In the genomic region with DNA sequence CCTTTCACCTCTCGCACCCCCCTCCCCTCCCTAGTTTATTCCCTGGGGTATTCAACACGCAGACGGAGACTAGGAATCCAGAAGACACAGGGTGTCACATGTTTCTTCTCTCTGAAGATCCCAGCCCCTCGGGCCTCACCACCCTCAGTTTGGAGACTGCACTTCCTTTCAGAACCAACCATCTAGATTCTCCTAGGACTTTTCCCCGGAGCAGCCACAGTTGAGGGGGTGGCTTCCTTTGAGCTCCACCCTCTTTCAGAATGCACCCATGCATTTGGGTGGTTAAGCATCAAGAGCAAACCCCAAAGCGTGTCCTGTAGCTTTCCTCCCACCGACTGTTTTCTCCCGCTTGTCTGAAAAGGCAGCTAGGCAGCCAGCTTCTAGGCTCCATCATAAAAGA, we compare ENCODE assay signal across 8 mouse cellular contexts. TPM values are rescaled to one million over a fixed set of nuclear protein-coding genes. Genes with fewer than 3 reads are reported as not detected.
DNase-seq lines count a peak whose midpoint lies in the region; ATAC-seq lines count a peak whose summit lies in the region.

No protein-coding gene starts in this region.

- H3K27ac ChIP-seq in embryonic facial prominence, embryonic 14.5 days (replicated peaks; ENCODE audit: low read depth, low read length), result no peak overlapping the region

- H3K9me3 ChIP-seq in embryonic facial prominence, embryonic 14.5 days (ENCODE audit: control insufficient read depth, low read length), result no peaks in the 10 kb centered on the region

- peak overlapping the region; percentile 68; the same call in 1 of the 2 replicates for H3K4me3 ChIP-seq in embryonic facial prominence, embryonic 14.5 days (ENCODE audit: low read depth, low read length)

- H3K9ac ChIP-seq in embryonic facial prominence, embryonic 14.5 days (ENCODE audit: low read depth, low read length), result peak overlapping the region; percentile 75; the same call in 1 of the 2 replicates

- H3K27me3 ChIP-seq in embryonic facial prominence, embryonic 14.5 days (replicated peaks; ENCODE audit: control insufficient read depth, insufficient read depth, low read length), result peaks cover 82% of the 10 kb centered on the region

- WGBS in embryonic facial prominence, embryonic 14.5 days, result 9% methylated on average over 8 of the region's 8 CpGs

- peaks cover 8% of the 10 kb centered on the region for H3K4me1 ChIP-seq in embryonic facial prominence, embryonic 14.5 days (ENCODE audit: control insufficient read depth, insufficient read depth, low read length)

- peak overlapping the region; percentile 99 for H3K4me2 ChIP-seq in embryonic facial prominence, embryonic 14.5 days (ENCODE audit: low read depth, low read length)

- intact Hi-C loops in left cerebral cortex, postnatal 4 days (cut with DNase I), result no loop called here

- DNase-seq in left cerebral cortex, adult 11 months (ENCODE audit: low spot score), result peak; percentile 53
- DNase-seq in left cerebral cortex, postnatal 4 days, result no peak
- DNase-seq in embryonic facial prominence, embryonic 14.5 days (ENCODE audit: low spot score), result no peak
- DNase-seq in left cerebral cortex, adult 18-20 months (ENCODE audit: low spot score in 2 of 2), result peak; percentile 48 to 70
- peak; percentile 74 to 80 for DNase-seq in right cerebral cortex, postnatal 10 days (ENCODE audit: low spot score in 2 of 2)
- DNase-seq in urinary bladder, adult 18-20 months (ENCODE audit: low spot score in 2 of 2), result no peak
- DNase-seq in T-cell, adult 2 months (ENCODE audit: low spot score), result no peak
- DNase-seq in embryo, embryonic 9.5 days (ENCODE audit: extremely low spot score), result no peak

- H3K36me3 ChIP-seq in embryonic facial prominence, embryonic 14.5 days (ENCODE audit: control insufficient read depth, insufficient read depth, low read length), result no peaks in the 10 kb centered on the region

- no peak for ATAC-seq in embryonic facial prominence, embryonic 14.5 days (ENCODE audit: low read depth)

RNA-seq across cellular contexts. Expression of a gene that starts 1.6 kb away (rescaled TPM):
- 10 to 100 TPM; 89.1 to 97.3 TPM for total RNA-seq in left cerebral cortex, postnatal 4 days (2021)
- 5.0 and 7.2 TPM in 2 replicates for polyA plus RNA-seq in embryonic facial prominence, embryonic 14.5 days (2014; fragmentation: Nextera tagmentation; extraction: Ambion mirVana)
- 100 to 1,000 TPM; 194 to 195 TPM for total RNA-seq in left cerebral cortex, adult 18-20 months (2021)

RNA-seq across cellular contexts. Expression of a gene that starts 10.9 kb away (rescaled TPM):
- total RNA-seq in left cerebral cortex, postnatal 4 days (2021), result 10 to 100 TPM; 51.8 to 56.1 TPM
- polyA plus RNA-seq in embryonic facial prominence, embryonic 14.5 days (2014; fragmentation: Nextera tagmentation; extraction: Ambion mirVana), result 10.4 and 11.9 TPM in 2 replicates
- total RNA-seq in left cerebral cortex, adult 18-20 months (2021), result 10 to 100 TPM; 45.9 to 47.6 TPM

RNA-seq across cellular contexts. Expression of a gene that starts 32.7 kb away (rescaled TPM):
- 10 to 100 TPM; 67.8 to 72.6 TPM for total RNA-seq in left cerebral cortex, postnatal 4 days (2021)
- 138 and 141 TPM in 2 replicates for polyA plus RNA-seq in embryonic facial prominence, embryonic 14.5 days (2014; fragmentation: Nextera tagmentation; extraction: Ambion mirVana)
- 100 to 1,000 TPM; 168 TPM for total RNA-seq in left cerebral cortex, adult 18-20 months (2021)

RNA-seq across cellular contexts. Expression of a gene that starts 41.5 kb away (rescaled TPM):
- total RNA-seq in left cerebral cortex, postnatal 4 days (2021), result 10 to 100 TPM; 67.4 to 72.0 TPM
- polyA plus RNA-seq in embryonic facial prominence, embryonic 14.5 days (2014; fragmentation: Nextera tagmentation; extraction: Ambion mirVana), result 99.0 and 112 TPM in 2 replicates
- 10 to 100 TPM; 50.7 to 51.1 TPM for total RNA-seq in left cerebral cortex, adult 18-20 months (2021)

RNA-seq across cellular contexts. Expression of a gene that starts 51.4 kb away (rescaled TPM):
- total RNA-seq in left cerebral cortex, postnatal 4 days (2021), result 10 to 100 TPM; 11.7 to 13.0 TPM
- 8.3 and 9.9 TPM in 2 replicates for polyA plus RNA-seq in embryonic facial prominence, embryonic 14.5 days (2014; fragmentation: Nextera tagmentation; extraction: Ambion mirVana)
- 10 to 100 TPM; 11.2 to 14.5 TPM for total RNA-seq in left cerebral cortex, adult 18-20 months (2021)

Comparison
In these comparisons a context has a peak if more than half of its experiments do, and no peak if none do; other contexts are left out.
1. DNase-seq: peak in left cerebral cortex, adult 11 months (single experiment), left cerebral cortex, adult 18-20 months (2 of 2) and right cerebral cortex, postnatal 10 days (2 of 2); none in left cerebral cortex, postnatal 4 days (single experiment), embryonic facial prominence, embryonic 14.5 days (single experiment), urinary bladder, adult 18-20 months (0 of 2), T-cell, adult 2 months (single experiment) and embryo, embryonic 9.5 days (single experiment).